In genomic region chr17:30610739-30611138, GRCm38 (mm10) we compare ENCODE assay signal across 14 mouse cellular contexts. TPM values are rescaled to one million over a fixed set of nuclear protein-coding genes. Genes with fewer than 3 reads are reported as not detected.
DNase-seq lines count a peak whose midpoint lies in the region; ATAC-seq and TF ChIP-seq lines count a peak whose summit lies in the region.
"Had no signal": no experiment of that assay in that cellular context is flagged by ENCODE, and none has a peak within 500 bp of the region (broad histone marks: within the 10 kb centered on the region; RNA-seq: fewer than 3 reads in every experiment).

No protein-coding gene starts in this region.

- no peaks in the 10 kb centered on the region for H3K9me3 ChIP-seq in heart, embryonic 15.5 days (replicated peaks)
- no peaks in the 10 kb centered on the region for H3K9me3 ChIP-seq in liver, embryonic 11.5 days (ENCODE audit: control insufficient read depth, low read length)
- H3K9me3 ChIP-seq: embryonic facial prominence, embryonic 15.5 days; kidney, embryonic 15.5 days; lung, embryonic 15.5 days had no signal

- no peak for TF ChIP-seq CTCF in thymus, adult 2 months (IDR thresholded peaks at IDR 0.05; ENCODE audit: borderline replicate concordance, control insufficient read depth, extremely low read depth, insufficient read depth, low read length, poor library complexity)

- no peaks in the 10 kb centered on the region for H3K27me3 ChIP-seq in heart, embryonic 15.5 days
- no peaks in the 10 kb centered on the region for H3K27me3 ChIP-seq in liver, embryonic 11.5 days (replicated peaks; ENCODE audit: control insufficient read depth, insufficient read depth, low read length)
- H3K27me3 ChIP-seq in thymus, adult 2 months (ENCODE audit: control insufficient read depth, insufficient read depth, low read length): no peaks in the 10 kb centered on the region
- H3K27me3 ChIP-seq: embryonic facial prominence, embryonic 15.5 days; kidney, embryonic 15.5 days; lung, embryonic 15.5 days had no signal

- H3K36me3 ChIP-seq in heart, embryonic 15.5 days: no peaks in the 10 kb centered on the region
- no peaks in the 10 kb centered on the region for H3K36me3 ChIP-seq in liver, embryonic 11.5 days (ENCODE audit: control insufficient read depth, insufficient read depth, low read length)
- no peaks in the 10 kb centered on the region for H3K36me3 ChIP-seq in thymus, adult 2 months (ENCODE audit: control insufficient read depth, insufficient read depth, low read length)
- H3K36me3 ChIP-seq: embryonic facial prominence, embryonic 15.5 days; lung, embryonic 15.5 days had no signal

- DNase-seq in heart, postnatal 25 days (ENCODE audit: low spot score): no peak
- peak; percentile 2 for DNase-seq in urinary bladder, adult 2 months (ENCODE audit: low spot score)
- DNase-seq in urinary bladder, postnatal 14 days (ENCODE audit: low spot score): no peak
- no peak for DNase-seq in liver, embryonic 11.5 days (ENCODE audit: low spot score)
- DNase-seq in left cerebral cortex, postnatal 14 days (ENCODE audit: low spot score in 2 of 2): no peak
- no peak for DNase-seq in thymus, adult 2 months
- no peak for DNase-seq in layer of hippocampus, postnatal 14 days (ENCODE audit: low spot score in 2 of 2)
- DNase-seq: cerebellum, postnatal 10 days; thymus, postnatal 14 days had no signal

- no peak overlapping the region for H3K27ac ChIP-seq in heart, embryonic 15.5 days
- no peak overlapping the region for H3K27ac ChIP-seq in liver, embryonic 11.5 days (ENCODE audit: low read depth, low read length)
- H3K27ac ChIP-seq in thymus, adult 2 months (ENCODE audit: control insufficient read depth, insufficient read depth, low read length): no peak overlapping the region
- H3K27ac ChIP-seq: embryonic facial prominence, embryonic 15.5 days had no signal

- H3K4me3 ChIP-seq in heart, embryonic 15.5 days: no peak overlapping the region
- peak overlapping the region; percentile 66 for H3K4me3 ChIP-seq in liver, embryonic 11.5 days (ENCODE audit: low read depth, low read length)
- H3K4me3 ChIP-seq in thymus, adult 2 months (ENCODE audit: control insufficient read depth, insufficient read depth, low read length): no peak overlapping the region

- ATAC-seq in heart, embryonic 15.5 days (replicated peaks; ENCODE audit: insufficient number of reproducible peaks, insufficient read depth, low FRiP score, low read depth): no peak
- no peak for ATAC-seq in liver, embryonic 11.5 days (replicated peaks; ENCODE audit: low FRiP score)
- ATAC-seq: CD4-positive, CD25-positive, alpha-beta regulatory T cell, adult 4 months had no signal

- TF ChIP-seq POLR2A in thymus, adult 2 months (IDR thresholded peaks at IDR 0.05; ENCODE audit: control insufficient read depth, extremely low read depth, insufficient read depth, low read length, poor library complexity): no peak

- 76% methylated on average over 1 of the region's 1 CpGs for WGBS in heart, embryonic 15.5 days
- 76% methylated on average over 1 of the region's 1 CpGs for WGBS in liver, embryonic 11.5 days
- WGBS in thymus, adult 2 months: 95% methylated on average over 1 of the region's 1 CpGs

- H3K9ac ChIP-seq in heart, embryonic 15.5 days: no peak overlapping the region
- peak overlapping the region; percentile 90 for H3K9ac ChIP-seq in liver, embryonic 11.5 days (ENCODE audit: low read depth, low read length)

- H3K4me1 ChIP-seq in heart, embryonic 15.5 days (replicated peaks): peaks cover 22% of the 10 kb centered on the region
- H3K4me1 ChIP-seq in liver, embryonic 11.5 days (replicated peaks; ENCODE audit: control insufficient read depth, insufficient read depth, low read length): peaks cover 41% of the 10 kb centered on the region
- H3K4me1 ChIP-seq in thymus, adult 2 months (replicated peaks; ENCODE audit: control insufficient read depth, insufficient read depth, low read length): 0 out of 2 replicates have a peak, but pooled peaks cover 2% of the 10 kb centered on the region

- intact Hi-C loops in heart, postnatal 25 days (cut with DNase I): loop anchor here (2.0 kb wide), 1 partner anchor 34 kb away; the partner anchor contains the start of gene Btbd9
- intact Hi-C loops in left cerebral cortex, postnatal 14 days (cut with DNase I): no loop called here

- peak overlapping the region; percentile 59; the same call in 1 of the 2 replicates for H3K4me2 ChIP-seq in heart, embryonic 15.5 days
- H3K4me2 ChIP-seq in liver, embryonic 11.5 days: peak overlapping the region; percentile 76

RNA-seq across cellular contexts. Expression of gene Dnah8, which starts 13.4 kb away (rescaled TPM):
- 1.3 and 1.8 TPM in 2 replicates for polyA plus RNA-seq in heart, embryonic 15.5 days (2015; fragmentation: Nextera tagmentation; extraction: Ambion mirVana)
- 1 to 10 TPM in 1 of 2 experiments, under 1 TPM in 1; 0.50 to 1.2 TPM for total RNA-seq in heart, postnatal 25 days (2021)
- 0.74 and 0.78 TPM in 2 replicates for polyA plus RNA-seq in urinary bladder, adult 2 months (2012; rRNA removed)
- 4.4 and 4.7 TPM in 2 replicates for polyA plus RNA-seq in liver, embryonic 11.5 days (2014; fragmentation: Nextera tagmentation; extraction: Ambion mirVana)
- 1 to 10 TPM; 1.7 to 1.9 TPM for total RNA-seq in left cerebral cortex, postnatal 14 days (2021)
- 51.3 and 58.4 TPM in 2 replicates for polyA plus RNA-seq in thymus, adult 2 months (2012; rRNA removed)
- total RNA-seq in layer of hippocampus, postnatal 14 days (2021): 1 to 10 TPM; 3.6 to 4.6 TPM

RNA-seq across cellular contexts. Expression of gene Glo1, which starts 15.9 kb away (rescaled TPM):
- 175 and 196 TPM in 2 replicates for polyA plus RNA-seq in heart, embryonic 15.5 days (2015; fragmentation: Nextera tagmentation; extraction: Ambion mirVana)
- 100 to 1,000 TPM; 141 to 164 TPM for total RNA-seq in heart, postnatal 25 days (2021)
- 115 and 117 TPM in 2 replicates for polyA plus RNA-seq in urinary bladder, adult 2 months (2012; rRNA removed)
- polyA plus RNA-seq in liver, embryonic 11.5 days (2014; fragmentation: Nextera tagmentation; extraction: Ambion mirVana): 310 and 314 TPM in 2 replicates
- total RNA-seq in left cerebral cortex, postnatal 14 days (2021): 100 to 1,000 TPM; 131 to 136 TPM
- polyA plus RNA-seq in thymus, adult 2 months (2012; rRNA removed): 43.5 and 43.6 TPM in 2 replicates
- 100 to 1,000 TPM; 170 to 172 TPM for total RNA-seq in layer of hippocampus, postnatal 14 days (2021)

RNA-seq across cellular contexts. Expression of gene Btbd9, which starts 34.5 kb away (rescaled TPM):
- polyA plus RNA-seq in heart, embryonic 15.5 days (2015; fragmentation: Nextera tagmentation; extraction: Ambion mirVana): 38.3 and 42.3 TPM in 2 replicates
- 10 to 100 TPM; 17.9 to 20.5 TPM for total RNA-seq in heart, postnatal 25 days (2021)
- polyA plus RNA-seq in urinary bladder, adult 2 months (2012; rRNA removed): 11.7 and 14.0 TPM in 2 replicates
- 28.6 and 33.4 TPM in 2 replicates for polyA plus RNA-seq in liver, embryonic 11.5 days (2014; fragmentation: Nextera tagmentation; extraction: Ambion mirVana)
- total RNA-seq in left cerebral cortex, postnatal 14 days (2021): 10 to 100 TPM; 78.9 to 95.2 TPM
- polyA plus RNA-seq in thymus, adult 2 months (2012; rRNA removed): 29.1 and 33.7 TPM in 2 replicates
- 100 to 1,000 TPM; 117 TPM for total RNA-seq in layer of hippocampus, postnatal 14 days (2021)
